Mouse (Mus musculus): ENCODE results near the gene Kcnd3.

Kcnd3 gene

GRCm38 (mm10) chr3:105703571-105703970 is 251.4 kb downstream of the Kcnd3 start:
- in situ Hi-C loops (cut with MboI; ENCODE audit: low pct_unique_long_range_greater_than_20kb in 1 of 2, low sequenced_read_pairs in 2 of 2, unreplicated experiment in 1 of 2) = no loop called here

GRCm38 (mm10) chr3:105704031-105705008 is 252.2 kb downstream of the Kcnd3 start, which contains the start of gene Inka2:
TSS of gene Inka2 (plus strand) at chr3:105704599.
- in situ Hi-C loops (cut with MboI; ENCODE audit: low pct_unique_long_range_greater_than_20kb in 1 of 2, low sequenced_read_pairs in 2 of 2, unreplicated experiment in 1 of 2) = no loop called here

GRCm38 (mm10) chr3:105705061-105705549 is 253.0 kb downstream of the Kcnd3 start:
- in situ Hi-C loops (cut with MboI; ENCODE audit: low pct_unique_long_range_greater_than_20kb in 1 of 2, low sequenced_read_pairs in 2 of 2, unreplicated experiment in 1 of 2) = no loop called here

GRCm38 (mm10) chr3:105705561-105705960 is 253.4 kb downstream of the Kcnd3 start:
- in situ Hi-C loops (cut with MboI; ENCODE audit: low pct_unique_long_range_greater_than_20kb in 1 of 2, low sequenced_read_pairs in 2 of 2, unreplicated experiment in 1 of 2) = no loop called here

GRCm38 (mm10) chr3:105706366-105707020 is 254.4 kb downstream of the Kcnd3 start:
- in situ Hi-C loops (cut with MboI; ENCODE audit: low pct_unique_long_range_greater_than_20kb in 1 of 2, low sequenced_read_pairs in 2 of 2, unreplicated experiment in 1 of 2) = no loop called here

GRCm38 (mm10) chr3:105707590-105707989 is 255.5 kb downstream of the Kcnd3 start:
- in situ Hi-C loops (cut with MboI; ENCODE audit: low pct_unique_long_range_greater_than_20kb in 1 of 2, low sequenced_read_pairs in 2 of 2, unreplicated experiment in 1 of 2) = no loop called here

- in situ Hi-C loops (cut with MboI; ENCODE audit: low pct_unique_long_range_greater_than_20kb in 1 of 2, low sequenced_read_pairs in 2 of 2, unreplicated experiment in 1 of 2) = no loop called here
These were observed 258.1 kb downstream of the Kcnd3 start for GRCm38 (mm10) chr3:105710246-105710645.

- in situ Hi-C loops (cut with MboI; ENCODE audit: low pct_unique_long_range_greater_than_20kb in 1 of 2, low sequenced_read_pairs in 2 of 2, unreplicated experiment in 1 of 2) = no loop called here
These were observed 259.6 kb downstream of the Kcnd3 start for GRCm38 (mm10) chr3:105711741-105712140.

- in situ Hi-C loops (cut with MboI; ENCODE audit: low pct_unique_long_range_greater_than_20kb in 1 of 2, low sequenced_read_pairs in 2 of 2, unreplicated experiment in 1 of 2) = no loop called here
These were observed 260.7 kb downstream of the Kcnd3 start for GRCm38 (mm10) chr3:105712827-105713226.

GRCm38 (mm10) chr3:105714091-105714819 is 262.1 kb downstream of the Kcnd3 start:
- in situ Hi-C loops (cut with MboI; ENCODE audit: low pct_unique_long_range_greater_than_20kb in 1 of 2, low sequenced_read_pairs in 2 of 2, unreplicated experiment in 1 of 2) = no loop called here

GRCm38 (mm10) chr3:105714820-105715167 is 262.7 kb downstream of the Kcnd3 start:
- in situ Hi-C loops (cut with MboI; ENCODE audit: low pct_unique_long_range_greater_than_20kb in 1 of 2, low sequenced_read_pairs in 2 of 2, unreplicated experiment in 1 of 2) = no loop called here

GRCm38 (mm10) chr3:105716353-105717000 is 264.3 kb downstream of the Kcnd3 start:
- in situ Hi-C loops (cut with MboI; ENCODE audit: low pct_unique_long_range_greater_than_20kb in 1 of 2, low sequenced_read_pairs in 2 of 2, unreplicated experiment in 1 of 2) = no loop called here

GRCm38 (mm10) chr3:105717856-105718555 is 265.9 kb downstream of the Kcnd3 start:
- in situ Hi-C loops (cut with MboI; ENCODE audit: low pct_unique_long_range_greater_than_20kb in 1 of 2, low sequenced_read_pairs in 2 of 2, unreplicated experiment in 1 of 2) = no loop called here

GRCm38 (mm10) chr3:105718746-105719145 is 266.6 kb downstream of the Kcnd3 start:
- in situ Hi-C loops (cut with MboI; ENCODE audit: low pct_unique_long_range_greater_than_20kb in 1 of 2, low sequenced_read_pairs in 2 of 2, unreplicated experiment in 1 of 2) = no loop called here

GRCm38 (mm10) chr3:105719979-105720378 is 267.8 kb downstream of the Kcnd3 start:
- in situ Hi-C loops (cut with MboI; ENCODE audit: low pct_unique_long_range_greater_than_20kb in 1 of 2, low sequenced_read_pairs in 2 of 2, unreplicated experiment in 1 of 2) = no loop called here

- in situ Hi-C loops (cut with MboI; ENCODE audit: low pct_unique_long_range_greater_than_20kb in 1 of 2, low sequenced_read_pairs in 2 of 2, unreplicated experiment in 1 of 2) = no loop called here
These were observed 268.4 kb downstream of the Kcnd3 start for GRCm38 (mm10) chr3:105720514-105720913.

- in situ Hi-C loops (cut with MboI; ENCODE audit: low pct_unique_long_range_greater_than_20kb in 1 of 2, low sequenced_read_pairs in 2 of 2, unreplicated experiment in 1 of 2) = no loop called here
These were observed 269.6 kb downstream of the Kcnd3 start for GRCm38 (mm10) chr3:105721681-105722201.

- in situ Hi-C loops (cut with MboI; ENCODE audit: low pct_unique_long_range_greater_than_20kb in 1 of 2, low sequenced_read_pairs in 2 of 2, unreplicated experiment in 1 of 2) = no loop called here
These were observed 270.4 kb downstream of the Kcnd3 start for GRCm38 (mm10) chr3:105722510-105722909.
